Mouse (Mus musculus) midbrain, embryonic 12.5 days (tissue): ENCODE data around the gene Vwa3b. TPM values are rescaled to one million over a fixed set of nuclear protein-coding genes. Genes with fewer than 3 reads are reported as not detected.
"Not testable (repeated sequence)": the region's sequence is repeated elsewhere in the genome, so short reads cannot be mapped to it uniquely, and the experiment has no call there.

ENCODE experiments used
- ATAC-seq: fragments of 200-750 bp; cut with Nextera tagmentation; 2 replicates; pipeline ENCODE4 v1.8.0; 2017; ENCODE audit warnings: low read depth, moderate TSS enrichment, moderate library complexity; ENCODE audit not compliant: low FRiP score
- H3K27ac ChIP-seq: fragments of 300-500 bp; sonication (generic); replicated peaks from 2 replicates; pipeline ENCODE4 v1.5.1; 2016; ENCODE audit warnings: mild to moderate bottlenecking
- H3K27me3 ChIP-seq: fragments of 300-500 bp; sonication (generic); 2 replicates; pipeline ENCODE4 v1.6.1; 2016; ENCODE audit warnings: mild to moderate bottlenecking
- H3K36me3 ChIP-seq: fragments of 300-500 bp; sonication (generic); 2 replicates; pipeline ENCODE4 v1.6.1; 2016
- H3K4me1 ChIP-seq: fragments of 300-500 bp; sonication (generic); 2 replicates; pipeline ENCODE4 v1.6.1; 2016
- H3K4me2 ChIP-seq: fragments of 300-500 bp; sonication (generic); replicated peaks from 2 replicates; pipeline ENCODE4 v1.6.1; 2016; ENCODE audit warnings: mild to moderate bottlenecking, moderate library complexity
- H3K4me3 ChIP-seq: fragments of 300-500 bp; sonication (generic); 2 replicates; pipeline ENCODE4 v1.5.1; 2016; ENCODE audit warnings: mild to moderate bottlenecking
- H3K9ac ChIP-seq: fragments of 300-500 bp; sonication (generic); replicated peaks from 2 replicates; pipeline ENCODE4 v1.6.1; 2016; ENCODE audit warnings: mild to moderate bottlenecking, moderate library complexity
- H3K9me3 ChIP-seq: fragments of 300-500 bp; sonication (generic); 2 replicates; pipeline ENCODE4 v1.6.1; 2016; ENCODE audit warnings: mild to moderate bottlenecking
- WGBS: fragments of 180-500 bp; shearing (Covaris S2); methylation state at CpG from one replicate; pipeline ENCODE4 v1.1.7; 2016; 5-methylcytosine and 5-hydroxymethylcytosine counted together
- polyA plus RNA-seq: library from polyadenylated mRNA; unstranded; fragments of >200 nt; fragmentation: Nextera tagmentation; extraction: Ambion mirVana; gene quantifications from 2 replicates; pipeline ENCODE4 v1.2.1, GENCODE M21; 2016

Gene Vwa3b
- polyA plus RNA-seq, 1 experiment from 2014 or later: 0.68 TPM

- ATAC-seq: no peak
- Histone ChIP-seq H3K4me2 (no peak overlapping the region), H3K4me1 (no peaks in the 10 kb centered on the region), H3K9me3 (no peaks in the 10 kb centered on the region), H3K36me3 (no peaks in the 10 kb centered on the region), H3K9ac (no peak overlapping the region), H3K4me3 (no peak overlapping the region), H3K27ac (no peak overlapping the region), H3K27me3 (no peaks in the 10 kb centered on the region)
- WGBS: 75% methylated on average over 6 of the region's 6 CpGs
These were observed 30.6 kb upstream of the Vwa3b start for GRCm38 (mm10) chr1:36995760-36996159.

GRCm38 (mm10) chr1:36996561-36997213 is 29.7 kb upstream of the Vwa3b start:
- Histone ChIP-seq H3K36me3 (no peaks in the 10 kb centered on the region), H3K9me3 (no peaks in the 10 kb centered on the region), H3K4me3 (no peak overlapping the region), H3K9ac (no peak overlapping the region), H3K27ac (no peak overlapping the region), H3K27me3 (no peaks in the 10 kb centered on the region), H3K4me1 (no peaks in the 10 kb centered on the region), H3K4me2 (no peak overlapping the region)
- no peak for ATAC-seq
- WGBS: 56% methylated on average over 6 of the region's 6 CpGs

GRCm38 (mm10) chr1:37000307-37000706 is 26.1 kb upstream of the Vwa3b start:
- H3K4me3 ChIP-seq: no peak overlapping the region
- ATAC-seq: no peak
- H3K4me2 ChIP-seq: no peak overlapping the region
- H3K36me3 ChIP-seq: no peaks in the 10 kb centered on the region
- H3K9me3 ChIP-seq: no peaks in the 10 kb centered on the region
- no peaks in the 10 kb centered on the region for H3K4me1 ChIP-seq
- H3K27me3 ChIP-seq: no peaks in the 10 kb centered on the region
- H3K9ac ChIP-seq: no peak overlapping the region
- WGBS: 80% methylated on average over 5 of the region's 5 CpGs
- no peak overlapping the region for H3K27ac ChIP-seq

GRCm38 (mm10) chr1:37001636-37002315 is 24.6 kb upstream of the Vwa3b start:
- no peaks in the 10 kb centered on the region for H3K4me1 ChIP-seq
- H3K4me2 ChIP-seq: no peak overlapping the region
- no peaks in the 10 kb centered on the region for H3K27me3 ChIP-seq
- WGBS: 30% methylated on average over 7 of the region's 7 CpGs
- no peaks in the 10 kb centered on the region for H3K36me3 ChIP-seq
- no peak for ATAC-seq
- no peak overlapping the region for H3K9ac ChIP-seq
- no peak overlapping the region for H3K27ac ChIP-seq
- no peak overlapping the region for H3K4me3 ChIP-seq
- no peaks in the 10 kb centered on the region for H3K9me3 ChIP-seq

- no peak overlapping the region for H3K4me2 ChIP-seq
- H3K27ac ChIP-seq: no peak overlapping the region
- no peak overlapping the region for H3K4me3 ChIP-seq
- H3K27me3 ChIP-seq: no peaks in the 10 kb centered on the region
- 78% methylated on average over 3 of the region's 3 CpGs for WGBS
- H3K36me3 ChIP-seq: no peaks in the 10 kb centered on the region
- no peaks in the 10 kb centered on the region for H3K4me1 ChIP-seq
- no peak overlapping the region for H3K9ac ChIP-seq
- ATAC-seq: no peak
- H3K9me3 ChIP-seq: no peaks in the 10 kb centered on the region
These were observed 23.9 kb upstream of the Vwa3b start for GRCm38 (mm10) chr1:37002316-37003008.

- Histone ChIP-seq H3K36me3 (no peaks in the 10 kb centered on the region), H3K27me3 (no peaks in the 10 kb centered on the region), H3K9me3 (no peaks in the 10 kb centered on the region), H3K4me1 (no peaks in the 10 kb centered on the region), H3K4me2 (no peak overlapping the region), H3K27ac (no peak overlapping the region), H3K4me3 (no peak overlapping the region), H3K9ac (no peak overlapping the region)
- no peak for ATAC-seq
- 83% methylated on average over 8 of the region's 8 CpGs for whole genome bisulfite sequencing
These were observed 21.9 kb upstream of the Vwa3b start for GRCm38 (mm10) chr1:37004533-37004932.

GRCm38 (mm10) chr1:37005036-37005435 is 21.4 kb upstream of the Vwa3b start:
- ATAC-seq: no peak
- Histone ChIP-seq H3K27me3 (no peaks in the 10 kb centered on the region), H3K4me2 (no peak overlapping the region), H3K9ac (no peak overlapping the region), H3K4me1 (no peaks in the 10 kb centered on the region), H3K36me3 (no peaks in the 10 kb centered on the region), H3K4me3 (no peak overlapping the region), H3K9me3 (no peaks in the 10 kb centered on the region), H3K27ac (no peak overlapping the region)
- WGBS: 87% methylated on average over 5 of the region's 5 CpGs

- not testable (repeated sequence) for H3K4me2 ChIP-seq, H3K27me3 ChIP-seq, ATAC-seq, H3K4me1 ChIP-seq, H3K9me3 ChIP-seq, H3K4me3 ChIP-seq, H3K27ac ChIP-seq, H3K9ac ChIP-seq, H3K36me3 ChIP-seq
- WGBS: 93% methylated on average over 11 of the region's 11 CpGs
These were observed 19.9 kb upstream of the Vwa3b start for GRCm38 (mm10) chr1:37006529-37006928.

GRCm38 (mm10) chr1:37009880-37010279 is 16.5 kb upstream of the Vwa3b start:
- ATAC-seq: no peak
- 88% methylated on average over 10 of the region's 10 CpGs for WGBS
- no peak overlapping the region for H3K27ac ChIP-seq

GRCm38 (mm10) chr1:37011626-37012209 is 14.7 kb upstream of the Vwa3b start:
- no peak overlapping the region for H3K27ac ChIP-seq
- no peaks in the 10 kb centered on the region for H3K27me3 ChIP-seq
- no peaks in the 10 kb centered on the region for H3K36me3 ChIP-seq
- H3K4me3 ChIP-seq: no peak overlapping the region
- ATAC-seq: no peak
- no peaks in the 10 kb centered on the region for H3K4me1 ChIP-seq
- H3K9ac ChIP-seq: no peak overlapping the region
- H3K9me3 ChIP-seq: no peaks in the 10 kb centered on the region
- no peak overlapping the region for H3K4me2 ChIP-seq
- 74% methylated on average over 3 of the region's 3 CpGs for whole genome bisulfite sequencing

More at GRCm38 (mm10) chr1:37009880-37010279, 16.5 kb upstream of the Vwa3b start:
- Histone ChIP-seq H3K36me3 (no peaks in the 10 kb centered on the region), H3K4me3 (no peak overlapping the region), H3K4me2 (no peak overlapping the region), H3K4me1 (no peaks in the 10 kb centered on the region), H3K9me3 (no peaks in the 10 kb centered on the region), H3K9ac (no peak overlapping the region), H3K27me3 (no peaks in the 10 kb centered on the region)

- ATAC-seq: no peak
- H3K4me2 ChIP-seq: no peak overlapping the region
- no peaks in the 10 kb centered on the region for H3K4me1 ChIP-seq
- H3K4me3 ChIP-seq: no peak overlapping the region
- H3K9ac ChIP-seq: no peak overlapping the region
- H3K27me3 ChIP-seq: no peaks in the 10 kb centered on the region
- 87% methylated on average over 2 of the region's 2 CpGs for WGBS
- no peaks in the 10 kb centered on the region for H3K36me3 ChIP-seq
- no peak overlapping the region for H3K27ac ChIP-seq
- no peaks in the 10 kb centered on the region for H3K9me3 ChIP-seq
These were observed 13.4 kb upstream of the Vwa3b start for GRCm38 (mm10) chr1:37013006-37013405.

- Histone ChIP-seq H3K27me3 (no peaks in the 10 kb centered on the region), H3K4me2 (no peak overlapping the region), H3K4me1 (no peaks in the 10 kb centered on the region), H3K9me3 (no peaks in the 10 kb centered on the region), H3K9ac (no peak overlapping the region), H3K4me3 (no peak overlapping the region), H3K27ac (no peak overlapping the region), H3K36me3 (no peaks in the 10 kb centered on the region)
- 86% methylated on average over 7 of the region's 7 CpGs for WGBS
- ATAC-seq: no peak
These were observed 12.7 kb upstream of the Vwa3b start for GRCm38 (mm10) chr1:37013687-37014086.
